Mouse (Mus musculus): ENCODE measurements around the gene Npepps. TPM values are rescaled to one million over a fixed set of nuclear protein-coding genes. Genes with fewer than 3 reads are reported as not detected.
"Not testable (repeated sequence)": the region's sequence is repeated elsewhere in the genome, so short reads cannot be mapped to it uniquely, and the experiment has no call there.

Gene Npepps
- total RNA-seq, 2 experiments from 2014 or later: 79.6 to 87.6 TPM

DNA sequence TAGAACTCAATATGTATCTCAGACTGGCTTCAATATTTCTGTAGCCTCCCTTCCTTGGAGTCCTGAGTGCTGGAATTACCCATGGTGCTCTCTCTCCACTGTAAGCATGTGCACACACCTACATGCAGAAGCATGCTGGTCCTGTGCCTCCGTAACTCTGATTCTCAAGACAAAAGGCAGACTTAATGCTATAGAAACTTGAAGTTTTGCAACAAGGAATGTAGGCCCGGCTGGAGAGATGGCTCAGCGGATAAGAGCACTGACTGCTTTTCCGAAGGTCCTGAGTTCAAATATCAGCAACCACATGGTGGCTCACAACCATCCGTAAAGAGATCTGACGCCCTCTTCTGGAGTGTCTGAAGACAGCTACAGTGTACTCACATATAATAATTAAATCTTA, 90.8 kb downstream of the Npepps start:
- intact Hi-C loops (cut with DNase I); DNase-seq: not testable (repeated sequence)

DNA sequence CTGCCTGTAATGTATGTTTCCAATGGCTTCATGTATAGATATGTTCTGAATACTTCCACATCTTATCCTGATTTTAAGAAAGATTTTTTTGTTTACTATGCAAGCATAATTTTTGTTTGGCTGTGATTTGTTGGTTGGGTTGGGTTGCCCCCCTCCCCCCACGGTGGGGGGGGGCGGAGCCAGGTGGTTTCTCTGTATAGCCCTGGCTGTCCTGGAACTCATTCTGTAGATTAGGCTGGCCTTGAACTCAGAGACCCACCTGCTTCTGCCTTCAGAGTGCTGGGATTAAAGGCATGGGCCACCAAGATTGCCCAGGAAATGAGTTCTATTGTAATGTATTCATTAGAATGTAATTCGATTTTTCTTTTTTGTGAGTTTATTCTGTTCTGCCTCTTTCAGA, 91.2 kb downstream of the Npepps start:
- intact Hi-C loops (cut with DNase I): no loop called here
- no peak for DNase-seq

- DNase-seq: no peak
- intact Hi-C loops (cut with DNase I): no loop called here
Measured at GRCm38 (mm10) chr11:97188643-97188955, 91.8 kb downstream of the Npepps start.

DNA sequence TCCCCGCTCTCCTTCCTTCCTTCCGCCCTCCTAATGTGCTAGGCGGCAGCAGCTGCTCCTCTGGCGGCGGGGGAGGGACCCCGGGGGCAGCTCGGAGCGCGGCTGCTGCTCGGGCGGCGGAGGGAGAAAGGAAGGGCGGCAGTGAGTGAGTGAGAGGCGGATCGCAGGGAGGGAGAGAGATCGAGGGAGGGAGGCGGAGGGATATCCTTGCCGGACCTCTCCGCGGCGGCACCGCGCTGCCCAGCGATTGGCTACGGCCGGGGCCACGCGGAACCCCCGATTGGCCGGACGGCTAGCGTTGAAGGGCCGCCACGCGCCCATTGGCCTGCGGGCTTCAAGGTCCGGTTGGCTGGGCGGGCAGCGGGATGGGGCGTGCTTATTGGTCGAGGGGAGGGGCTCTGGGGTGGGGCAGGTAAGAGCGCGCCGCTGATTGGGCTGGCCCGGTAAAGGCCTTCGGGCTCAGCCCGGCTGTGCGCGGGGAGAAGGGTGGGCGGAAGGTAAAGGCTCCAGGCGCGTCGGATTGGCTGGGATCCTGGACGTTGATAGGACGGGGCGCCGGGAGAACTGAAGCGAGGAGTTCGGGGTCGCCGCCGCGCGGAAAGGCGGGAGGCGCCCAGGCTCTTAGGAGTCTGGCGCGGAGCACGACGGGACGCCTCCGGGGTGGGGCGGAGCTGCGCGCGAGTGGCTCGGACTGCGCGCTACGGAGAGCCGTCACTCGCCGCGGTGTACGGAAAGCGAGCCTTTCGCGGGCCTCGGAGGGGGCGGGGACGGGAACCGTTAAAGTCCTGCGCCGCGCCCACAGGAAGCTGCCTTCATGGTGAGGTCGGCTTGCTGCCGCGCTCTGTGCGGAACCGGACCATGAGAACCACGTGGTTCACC, 92.4 kb downstream of the Npepps start, which contains the start of gene Kpnb1:
Gene Kpnb1, minus strand, starts transcription at position 118 of the 879 bp plus-strand sequence.
- intact Hi-C loops (cut with DNase I): loop anchor here (2.0 kb wide), 1 partner anchor 37 kb away; the partner anchor contains the start of gene Tbkbp1
- peak; percentile 96 to 97 for DNase-seq

GRCm38 (mm10) chr11:97186947-97187763, 93.3 kb downstream of the Npepps start:
- intact Hi-C loops (cut with DNase I): loop anchor here (2.0 kb wide), 1 partner anchor 36 kb away; the partner anchor contains the start of gene Tbkbp1
- DNase-seq: peak; percentile 96 to 97

DNA sequence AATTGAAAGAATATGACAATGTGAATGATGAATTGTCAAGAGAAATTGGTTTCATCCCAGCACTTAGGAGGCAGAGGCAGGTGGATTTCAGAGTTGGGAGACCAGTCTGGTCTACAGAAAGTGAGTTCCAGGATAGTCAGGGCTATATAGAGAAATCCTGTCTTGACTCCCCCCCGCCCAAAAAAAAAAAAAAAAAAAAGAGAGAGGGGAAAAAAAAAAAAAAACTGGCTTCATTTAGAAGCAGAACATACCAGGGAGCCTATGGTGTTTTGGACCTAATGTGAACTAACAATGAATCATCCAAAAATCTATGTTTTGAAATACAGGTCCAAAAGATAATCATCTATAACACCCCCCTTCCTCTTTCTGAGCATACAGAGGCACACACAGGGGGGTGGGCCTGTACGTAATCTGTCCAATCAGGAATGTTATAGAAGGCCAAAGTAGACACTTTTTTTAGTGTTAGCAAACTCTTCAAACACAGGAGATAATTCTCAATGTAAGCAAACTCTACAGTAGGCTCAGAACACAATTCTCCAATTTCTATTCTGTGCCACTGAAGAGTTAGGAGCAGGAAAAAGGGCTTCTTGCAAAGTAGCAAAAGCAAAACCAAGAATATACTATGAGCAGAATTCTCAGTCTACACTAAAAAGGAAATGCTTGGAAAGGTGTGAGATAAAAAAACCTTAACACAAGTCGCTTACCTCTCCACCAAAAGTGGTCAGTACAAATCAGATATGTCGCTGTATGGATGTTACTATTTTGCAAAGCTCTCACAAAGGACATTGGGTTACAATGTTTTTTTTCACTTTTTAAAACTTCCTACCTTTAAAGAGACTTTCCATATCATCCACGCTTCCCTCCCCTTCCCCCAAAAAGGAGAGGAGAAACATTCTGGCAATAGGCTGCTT, 94.5 kb downstream of the Npepps start:
- intact Hi-C loops (cut with DNase I): loop anchor here (2.0 kb wide), 1 partner anchor 35 kb away; the partner anchor contains the start of gene Tbkbp1

GRCm38 (mm10) chr11:97184875-97185274, 95.6 kb downstream of the Npepps start:
- intact Hi-C loops (cut with DNase I): no loop called here
- no peak for DNase-seq

More for the DNA sequence above, 94.5 kb downstream of the Npepps start:
- no peak for DNase-seq

GRCm38 (mm10) chr11:97182446-97182845, 98.0 kb downstream of the Npepps start:
- intact Hi-C loops (cut with DNase I): no loop called here
- DNase-seq: no peak

- intact Hi-C loops (cut with DNase I): no loop called here
- no peak for DNase-seq
Measured at GRCm38 (mm10) chr11:97181061-97181460, 99.4 kb downstream of the Npepps start.

GRCm38 (mm10) chr11:97178198-97178597, 102.2 kb downstream of the Npepps start:
- no peak for DNase-seq
- intact Hi-C loops (cut with DNase I): no loop called here

DNA sequence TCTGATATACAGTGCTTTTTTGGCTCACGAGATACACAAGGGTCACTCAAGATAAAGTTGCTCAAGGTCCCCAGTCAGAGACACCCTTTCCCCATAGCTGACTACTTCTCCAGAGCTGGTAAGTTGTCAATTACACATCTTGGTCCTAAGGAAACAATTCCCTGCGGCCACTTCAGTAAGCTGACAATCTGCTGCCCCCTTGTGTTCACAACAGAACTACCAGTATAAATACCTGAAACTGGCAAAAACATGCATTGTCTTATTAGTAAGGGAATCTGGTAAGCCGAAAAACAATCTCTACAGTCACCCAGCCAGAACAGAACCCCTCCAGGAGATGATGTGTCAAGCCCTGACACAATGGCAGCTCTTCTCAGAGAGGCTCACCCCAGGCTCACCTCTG, 103.6 kb downstream of the Npepps start:
- intact Hi-C loops (cut with DNase I): loop anchor here (1.0 to 2.0 kb wide), 2 partner anchors 76 to 104 kb away; no protein-coding TSS in a partner anchor
- peak; percentile 33 to 37 for DNase-seq

DNA sequence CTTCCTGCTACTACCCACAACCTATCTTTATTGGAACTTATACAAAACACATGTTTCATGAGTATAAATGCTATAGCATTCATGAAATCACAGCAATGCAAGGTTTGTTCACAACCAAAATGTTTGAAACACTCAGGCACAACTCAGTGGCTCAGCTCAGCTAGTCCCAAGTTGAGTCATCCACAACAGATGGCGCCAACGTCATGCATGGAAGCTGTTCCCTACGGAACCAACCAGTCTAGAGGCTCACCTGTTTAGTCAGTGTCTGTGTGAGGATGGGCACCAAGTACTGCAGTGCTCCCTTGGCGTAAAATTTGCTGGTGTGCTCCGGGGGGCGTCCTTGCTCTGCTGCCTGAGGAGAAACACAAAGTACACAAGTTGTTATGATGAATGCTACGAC, 104.9 kb downstream of the Npepps start:
- intact Hi-C loops (cut with DNase I): no loop called here
- no peak for DNase-seq

DNA sequence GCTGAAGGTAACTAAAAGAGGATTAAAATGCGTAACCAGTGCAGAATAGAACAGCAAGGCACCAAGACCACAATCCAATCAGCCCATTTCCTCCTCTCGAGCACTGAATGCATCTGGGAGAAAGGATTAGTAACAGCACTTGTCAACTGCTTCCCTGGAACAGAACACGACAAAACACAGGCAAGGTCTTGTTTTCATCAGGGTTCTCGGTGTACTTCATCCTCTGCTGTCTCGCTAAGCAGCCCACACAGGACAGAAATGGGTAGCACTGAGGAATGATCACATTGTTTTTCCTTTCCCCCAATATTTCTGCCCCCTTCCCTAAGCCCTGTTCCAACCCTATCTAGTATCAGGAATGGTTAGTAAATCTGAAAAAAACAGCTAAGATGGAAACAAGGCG, 120.1 kb downstream of the Npepps start:
- DNase-seq: no peak
- intact Hi-C loops (cut with DNase I): no loop called here

- DNase-seq: no peak
- intact Hi-C loops (cut with DNase I): no loop called here
Measured at GRCm38 (mm10) chr11:97156999-97157398, 123.4 kb downstream of the Npepps start.

Other genes with a start within 250 kb of the Npepps start
- gene Lrrc46, start 239.2 kb downstream of the Npepps start, total RNA-seq (2021): not detected
- gene Mrpl10, start 239.1 kb downstream of the Npepps start, total RNA-seq (2021): 10 to 100 TPM; 85.0 to 89.8 TPM
- gene Osbpl7, start 230.0 kb downstream of the Npepps start, total RNA-seq (2021): 1 to 10 TPM; 3.8 to 4.9 TPM
- not detected for gene Tbx21, start 165.3 kb downstream of the Npepps start, total RNA-seq (2021)
- gene Tbkbp1, start 129.1 kb downstream of the Npepps start, total RNA-seq (2021): 10 to 100 TPM; 11.0 to 15.3 TPM
- gene Kpnb1, start 92.8 kb downstream of the Npepps start, total RNA-seq (2021): 10 to 100 TPM; 83.7 to 85.7 TPM
- gene Mrpl45, start 35.1 kb upstream of the Npepps start, total RNA-seq (2021): 10 to 100 TPM; 55.3 to 65.3 TPM
- gene Gpr179, start 71.4 kb upstream of the Npepps start, total RNA-seq (2021): under 1 TPM; 0.08 to 0.11 TPM
- 10 to 100 TPM; 18.3 to 19.6 TPM for gene Socs7, start 81.9 kb upstream of the Npepps start, total RNA-seq (2021)
- 10 to 100 TPM; 16.0 to 18.0 TPM for gene Arhgap23, start 134.9 kb upstream of the Npepps start, total RNA-seq (2021)
- not detected for gene 4933428G20Rik, start 219.7 kb upstream of the Npepps start, total RNA-seq (2021)

Data from heart, postnatal 36 days (tissue).